Mouse (Mus musculus) bone marrow, adult 2 months (tissue): ENCODE results near the gene Rgl2. TPM values are rescaled to one million over a fixed set of nuclear protein-coding genes. Genes with fewer than 3 reads are reported as not detected.
A peak's percentile ranks its signal among the peaks of the same experiment; 100 is the strongest.
"Not testable (repeated sequence)": the region's sequence is repeated elsewhere in the genome, so short reads cannot be mapped to it uniquely, and the experiment has no call there.

Experiments
- H3K27ac ChIP-seq: fragments of 200-500 bp; 2 replicates; pipeline ENCODE4 v1.5.1; 2012; ENCODE audit warnings: low read depth, mild to moderate bottlenecking, control low read depth, inconsistent platforms, low read length; ENCODE audit not compliant: control insufficient read depth, poor library complexity, insufficient read depth
- H3K4me1 ChIP-seq: fragments of 200-500 bp; 2 replicates; pipeline ENCODE4 v1.6.1; 2011; ENCODE audit warnings: low read length; ENCODE audit not compliant: control insufficient read depth, insufficient read depth
- H3K4me3 ChIP-seq: fragments of 200-500 bp; replicated peaks from 2 replicates; pipeline ENCODE3; 2011; ENCODE audit warnings: mild to moderate bottlenecking, low read depth, low read length, control low read depth; ENCODE audit not compliant: control insufficient read depth
- CTCF ChIP-seq: fragments of 200-500 bp; IDR thresholded peaks from 2 replicates; pipeline ENCODE4 v1.5.1; 2011; ENCODE audit warnings: low read length, control low read depth; ENCODE audit not compliant: control insufficient read depth, insufficient read depth
- POLR2A ChIP-seq: fragments of 200-500 bp; IDR thresholded peaks from 2 replicates; pipeline ENCODE4 v1.6.1; 2011; ENCODE audit warnings: low read depth, mild to moderate bottlenecking, control low read depth, low read length, borderline replicate concordance; ENCODE audit not compliant: control insufficient read depth
- WGBS: fragments of 180-500 bp; shearing (Covaris S2); methylation state at CpG from one replicate; pipeline ENCODE4 v1.1.7; 2018; 5-methylcytosine and 5-hydroxymethylcytosine counted together
- polyA plus RNA-seq: library from polyadenylated mRNA; stranded (reverse); fragments of >200 nt; gene quantifications from 2 replicates; pipeline ENCODE4 v1.2.4, GENCODE M21; 2011; ENCODE audit warnings: low replicate concordance; ENCODE audit not compliant: missing spikeins, insufficient read depth, insufficient read length

Gene Rgl2
- polyA plus RNA-seq = 91.8 and 173 TPM in 2 replicates

DNA sequence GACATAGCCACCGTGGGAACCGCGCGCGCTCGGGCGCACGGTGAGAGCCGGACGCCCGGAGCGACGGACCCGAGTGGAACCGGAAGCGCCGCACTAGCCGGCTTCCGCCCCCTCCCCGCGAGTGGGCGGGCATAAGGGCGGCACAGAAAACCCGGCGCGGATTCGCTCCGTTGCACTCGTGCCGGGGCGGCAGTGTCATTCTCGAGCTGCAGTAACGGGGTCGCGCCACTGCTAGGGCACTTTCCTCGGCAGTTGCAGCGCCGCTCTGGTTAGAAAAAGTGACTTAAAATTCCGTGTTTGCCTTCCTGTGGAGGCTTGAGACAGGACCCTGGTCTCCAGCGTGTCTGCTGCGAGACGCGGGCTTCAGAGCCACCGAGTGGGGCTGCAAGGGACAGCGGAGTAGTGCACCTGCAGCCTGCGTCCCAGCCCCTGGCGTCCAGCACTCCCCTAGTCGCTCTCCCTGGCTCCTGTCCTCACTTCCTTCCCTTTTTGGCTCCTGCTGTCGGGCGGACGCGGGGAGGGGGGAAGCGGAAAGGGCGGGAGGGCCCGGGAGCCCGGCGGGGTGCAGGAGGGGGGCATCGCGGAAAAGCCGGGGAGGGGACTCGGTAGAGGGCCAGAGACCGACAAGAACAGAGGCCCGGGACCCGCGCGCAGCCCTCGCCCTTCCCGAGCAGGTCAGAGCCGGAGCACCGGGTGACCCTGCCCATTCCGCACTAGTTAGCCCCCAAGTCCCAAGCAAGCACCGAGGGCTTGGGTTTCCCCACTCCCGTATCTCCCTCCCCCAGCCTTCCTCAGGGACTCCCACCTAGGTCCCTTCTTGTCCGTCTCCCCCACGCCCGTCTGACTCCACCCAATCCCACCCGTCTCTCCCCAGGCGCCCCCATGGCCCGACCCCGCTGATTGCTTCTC is at the start of gene Rgl2:
Gene Rgl2 (plus strand): TSS at position 173 of the 909 bp plus-strand sequence.
- WGBS = 1% methylated on average over 79 of the region's 80 CpGs
- peak within 1 kb of the TSS; percentile 99 for H3K27ac ChIP-seq
- peak within 1 kb of the TSS; percentile 93 for H3K4me3 ChIP-seq
- no peaks in the 10 kb centered on the region; the same call in 1 of the 2 replicates for H3K4me1 ChIP-seq
- TF ChIP-seq CTCF = 0 out of 2 replicates have a peak, but pooled peaks have one; percentile 8
- TF ChIP-seq POLR2A = peak; percentile 57; the same call in 1 of the 2 replicates

DNA sequence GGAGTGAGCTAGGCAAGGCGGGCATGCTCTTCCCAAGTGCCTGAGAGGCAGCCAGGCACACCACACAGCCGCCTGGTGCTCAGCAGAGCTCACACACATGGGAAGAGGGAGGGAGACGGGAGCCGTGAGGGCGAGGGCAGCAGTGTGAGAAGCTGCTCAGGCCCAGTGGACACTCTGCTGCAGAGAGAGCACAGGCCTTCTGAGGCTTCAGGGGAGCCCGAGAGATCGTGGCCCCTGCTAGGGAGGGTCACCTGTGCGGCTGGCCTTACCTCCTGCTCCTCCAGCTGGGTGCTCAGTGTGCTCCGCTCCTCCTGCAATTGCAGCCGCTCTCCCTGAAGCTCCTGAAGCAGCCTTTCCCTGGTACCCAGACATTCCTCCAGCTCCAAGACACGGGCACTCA is 45.0 kb upstream of the Rgl2 start:
- not testable (repeated sequence) for H3K4me3 ChIP-seq, H3K4me1 ChIP-seq, H3K27ac ChIP-seq
- 90% methylated on average over 10 of the region's 11 CpGs for WGBS

GRCm38 (mm10) chr17:33887802-33888201 is 41.5 kb upstream of the Rgl2 start:
- H3K27ac ChIP-seq, H3K4me1 ChIP-seq, H3K4me3 ChIP-seq: not testable (repeated sequence)
- WGBS = 76% methylated on average over 2 of the region's 2 CpGs

DNA sequence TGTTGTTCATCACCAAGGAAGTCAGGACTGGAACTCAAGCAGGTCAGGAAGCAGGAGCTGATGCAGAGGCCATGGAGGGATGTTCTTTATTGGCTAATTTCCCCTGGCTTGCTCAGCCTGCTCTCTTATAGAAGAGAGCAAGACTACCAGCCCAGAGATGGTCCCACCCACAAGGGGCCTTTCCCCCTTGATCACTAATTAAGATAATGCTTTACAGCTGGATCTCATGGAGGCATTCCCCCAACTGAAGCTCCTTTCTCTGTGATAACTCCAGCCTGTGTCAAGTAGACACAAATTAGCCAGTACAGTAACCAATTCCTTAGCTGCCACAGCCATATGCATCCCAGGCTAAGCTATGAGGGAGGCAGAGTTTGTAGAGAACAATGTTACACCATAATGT is 41.1 kb upstream of the Rgl2 start:
- H3K27ac ChIP-seq, H3K4me1 ChIP-seq, H3K4me3 ChIP-seq: not testable (repeated sequence)

DNA sequence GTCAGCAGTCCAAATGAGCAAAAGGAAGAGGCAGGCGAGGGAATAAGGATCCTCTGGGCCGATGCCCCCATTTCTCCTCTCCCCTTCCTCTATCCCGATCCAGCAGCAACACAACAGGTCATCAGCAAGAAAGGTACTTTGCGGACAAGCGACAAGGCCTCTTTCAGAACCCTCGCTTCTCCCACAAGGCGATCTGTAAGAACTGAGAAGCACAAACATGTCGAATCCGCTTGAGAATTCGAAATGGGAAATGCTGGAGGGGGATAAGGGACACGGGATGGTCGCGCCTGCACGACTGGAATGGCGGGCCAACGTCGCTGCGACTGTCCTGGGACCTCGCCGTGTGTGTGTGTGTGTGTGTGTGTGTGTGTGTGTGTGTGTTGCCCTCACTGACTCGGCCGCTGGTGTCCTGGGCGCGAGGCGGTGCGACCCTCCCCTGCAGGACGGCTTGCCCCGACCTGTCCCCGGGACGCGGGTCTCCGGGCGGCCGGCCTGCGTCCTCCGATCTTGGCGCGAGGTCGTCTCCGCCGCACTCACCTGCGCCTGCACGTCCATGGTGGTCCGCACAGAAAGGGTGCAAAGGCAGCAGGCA is 39.3 kb upstream of the Rgl2 start:
- H3K27ac ChIP-seq = peak overlapping the region; percentile 81
- WGBS = under 1% methylated on average over 44 of the region's 44 CpGs
- not testable (repeated sequence) for H3K4me1 ChIP-seq
- H3K4me3 ChIP-seq = peak overlapping the region; percentile 99

GRCm38 (mm10) chr17:33890533-33891059 is 38.7 kb upstream of the Rgl2 start, which contains the start of gene Kifc1:
TSS of gene Kifc1 (minus strand) at chr17:33890661.
- H3K27ac ChIP-seq = peak within 1 kb of the TSS; percentile 81
- no peaks in the 10 kb centered on the region; the same call in 1 of the 2 replicates for H3K4me1 ChIP-seq
- peak within 1 kb of the TSS; percentile 99 for H3K4me3 ChIP-seq
- peak; percentile 99 for TF ChIP-seq CTCF
- peak; percentile 85; the same call in 1 of the 2 replicates for TF ChIP-seq POLR2A
- 1% methylated on average over 49 of the region's 49 CpGs for WGBS

DNA sequence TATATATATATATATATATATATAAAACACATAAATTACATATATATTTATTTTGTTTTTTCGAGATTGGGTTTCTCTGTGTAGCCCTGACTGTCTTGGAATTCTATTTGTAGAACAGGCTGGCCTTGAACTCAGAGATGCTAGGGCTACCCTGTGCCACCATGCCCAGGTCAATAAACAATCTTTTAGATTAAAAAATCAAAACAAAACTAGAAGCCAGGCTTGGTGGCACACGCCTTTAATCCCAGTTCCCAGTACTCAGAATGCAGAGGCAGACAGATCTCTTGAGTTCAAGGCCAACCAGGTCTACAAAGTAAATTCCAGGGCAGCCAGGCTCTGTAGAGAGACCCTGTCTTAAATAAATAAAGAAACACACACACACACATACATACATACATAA is 38.0 kb upstream of the Rgl2 start:
- Histone ChIP-seq H3K27ac (no peak overlapping the region), H3K4me3 (no peak overlapping the region), H3K4me1 (no peaks in the 10 kb centered on the region; the same call in 1 of the 2 replicates)
- WGBS = 61% methylated on average over 2 of the region's 2 CpGs
- TF ChIP-seq CTCF (no peak), POLR2A (no peak)

DNA sequence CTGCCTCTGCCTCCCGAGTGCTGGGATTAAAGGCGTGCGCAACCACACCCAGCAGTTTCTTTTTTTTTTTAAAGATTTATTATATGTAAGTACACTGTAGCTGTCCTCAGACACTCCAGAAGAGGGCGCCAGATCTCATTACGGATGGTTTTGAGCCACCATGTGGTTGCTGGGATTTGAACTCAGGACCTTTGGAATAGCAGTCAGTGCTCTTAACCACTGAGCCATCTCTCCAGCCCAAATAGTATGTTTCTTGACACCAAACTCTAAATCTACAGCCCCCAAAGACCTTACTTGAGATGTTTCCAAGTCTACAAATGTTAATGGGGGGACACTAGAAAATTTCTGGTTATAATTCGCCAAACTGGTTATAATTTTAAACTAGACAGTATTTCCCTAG is 37.5 kb upstream of the Rgl2 start:
- 54% methylated on average over 6 of the region's 6 CpGs for WGBS
- H3K4me1 ChIP-seq, H3K27ac ChIP-seq, H3K4me3 ChIP-seq: not testable (repeated sequence)

DNA sequence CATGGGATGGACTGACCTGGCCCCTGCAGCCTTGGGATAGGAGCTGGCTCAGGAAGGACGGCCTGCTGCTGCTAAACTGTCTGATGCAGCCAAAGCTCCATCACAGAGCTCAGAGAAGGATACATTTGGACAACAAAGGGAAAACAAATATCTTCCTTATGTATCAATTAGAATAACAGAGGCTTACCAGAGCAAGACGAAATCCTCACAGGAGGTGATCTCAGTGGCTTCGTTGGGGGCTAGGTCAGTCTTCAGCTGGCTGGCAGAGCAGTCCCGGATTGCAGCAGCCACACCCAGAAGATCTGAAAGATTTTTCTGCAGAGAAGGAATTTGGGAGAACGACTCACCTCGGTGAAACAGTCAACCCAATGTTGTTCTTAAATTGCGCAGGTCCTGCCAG is 36.9 kb upstream of the Rgl2 start:
- 72% methylated on average over 7 of the region's 7 CpGs for WGBS
- Histone ChIP-seq H3K27ac (no peak overlapping the region), H3K4me3 (no peak overlapping the region), H3K4me1 (no peaks in the 10 kb centered on the region; the same call in 1 of the 2 replicates)
- TF ChIP-seq POLR2A = no peak
- no peak for TF ChIP-seq CTCF

- not testable (repeated sequence) for H3K4me1 ChIP-seq, H3K27ac ChIP-seq, H3K4me3 ChIP-seq
- 75% methylated on average over 4 of the region's 4 CpGs for WGBS
These were observed 36.3 kb upstream of the Rgl2 start for GRCm38 (mm10) chr17:33893011-33893410.
